Mouse (Mus musculus): ENCODE results near the gene Tspoap1. TPM values are rescaled to one million over a fixed set of nuclear protein-coding genes. Genes with fewer than 3 reads are reported as not detected.

Gene Tspoap1
- total and polyA plus RNA-seq, 3 experiments, result 12.3 to 36.9 (median 12.8) TPM

DNA sequence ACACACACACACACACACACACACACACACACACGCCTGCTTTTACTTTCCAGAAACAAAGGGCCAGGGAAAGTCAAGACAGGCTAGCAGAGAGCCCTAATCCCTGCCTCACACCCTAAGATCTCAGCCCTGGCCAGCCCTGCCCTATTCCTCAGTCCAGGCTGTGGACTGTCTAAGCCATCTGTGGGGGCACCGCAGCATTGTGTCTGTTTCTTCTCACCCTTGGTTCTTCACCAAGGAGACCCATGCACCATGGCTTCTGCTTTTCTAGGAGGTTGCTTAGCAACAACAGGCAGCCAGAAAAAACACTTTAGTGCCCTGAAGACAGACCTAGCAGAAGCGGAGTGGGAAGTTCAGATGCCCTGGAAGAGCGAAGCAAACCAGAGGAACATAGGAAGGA is 51.1 kb downstream of the Tspoap1 start:
- TF ChIP-seq ZC3H11A (IDR thresholded peaks at IDR 0.05; ENCODE audit: low read depth, low read length) (no peak), CHD2 (IDR thresholded peaks at IDR 0.05; ENCODE audit: low read length) (no peak), SIN3A (IDR thresholded peaks at IDR 0.05; ENCODE audit: low read length) (no peak), UBTF (IDR thresholded peaks at IDR 0.05; ENCODE audit: low read depth, low read length) (no peak), ETS1 (conservative IDR thresholded peaks at IDR 0.05; ENCODE audit: low read depth, low read length) (no peak), NELFE (IDR thresholded peaks at IDR 0.05; ENCODE audit: low read depth, low read length) (no peak), KAT2A (IDR thresholded peaks at IDR 0.05; ENCODE audit: insufficient replicate concordance, low read length) (no peak), RAD21 (IDR thresholded peaks at IDR 0.05; ENCODE audit: low read depth, low read length) (no peak), CTCF (conservative IDR thresholded peaks at IDR 0.05 in 1 of 2, IDR thresholded peaks at IDR 0.05 in 1 of 2; ENCODE audit: low read depth in 2 of 2, low read length in 2 of 2) (no peak), CHD1 (IDR thresholded peaks at IDR 0.05; ENCODE audit: low read depth, low read length) (no peak), MAX (IDR thresholded peaks at IDR 0.05; ENCODE audit: low read length) (no peak), IRF4 (IDR thresholded peaks at IDR 0.05; ENCODE audit: low read depth, low read length) (no peak), BHLHE40 (IDR thresholded peaks at IDR 0.05; ENCODE audit: low read depth, low read length) (no peak), MAFK (IDR thresholded peaks at IDR 0.05; ENCODE audit: insufficient replicate concordance, low read length) (no peak)
- peak; percentile 10 for DNase-seq (ENCODE audit: extremely low read depth)
- H3K4me3 ChIP-seq (replicated peaks in 1 of 3; ENCODE audit: low read depth in 2 of 3, low read length in 2 of 3, poor library complexity in 1 of 3), result no peak overlapping the region
- in situ Hi-C loops (cut with MboI; ENCODE audit: low pct_ligation_motif_present, low pct_unique_long_range_greater_than_20kb, low sequenced_read_pairs), result no loop called here
- H3K36me3 ChIP-seq (replicated peaks in 1 of 2; ENCODE audit: control insufficient read depth in 1 of 2, insufficient read depth in 1 of 2, low read length in 1 of 2), result no peaks in the 10 kb centered on the region
- H3K27ac ChIP-seq (ENCODE audit: insufficient read depth, low read depth), result no peak overlapping the region
- dilution Hi-C loops (cut with MboI; ENCODE audit: extremely low pct_ligation_motif_present, extremely low pct_unique_long_range_greater_than_20kb, low sequenced_read_pairs), result no loop called here
- H3K4me2 ChIP-seq (ENCODE audit: insufficient read depth, low read depth, poor library complexity, severe bottlenecking), result no peak overlapping the region
- H3K4me1 ChIP-seq (ENCODE audit: control insufficient read depth in 1 of 2, insufficient read depth in 2 of 2), result peaks cover 2 to 20% of the 10 kb centered on the region in 2 experiments; a peak in 1 of 4 replicates
- no peak overlapping the region for H3K9ac ChIP-seq (ENCODE audit: insufficient read depth, low read depth)
- H3K9me3 ChIP-seq (replicated peaks; ENCODE audit: low read length), result no peaks in the 10 kb centered on the region
- no peaks in the 10 kb centered on the region for H3K79me2 ChIP-seq (replicated peaks; ENCODE audit: control insufficient read depth, extremely low read depth, insufficient read depth, poor library complexity, severe bottlenecking)
- peaks cover 2% of the 10 kb centered on the region for H3K27me3 ChIP-seq (replicated peaks)

DNA sequence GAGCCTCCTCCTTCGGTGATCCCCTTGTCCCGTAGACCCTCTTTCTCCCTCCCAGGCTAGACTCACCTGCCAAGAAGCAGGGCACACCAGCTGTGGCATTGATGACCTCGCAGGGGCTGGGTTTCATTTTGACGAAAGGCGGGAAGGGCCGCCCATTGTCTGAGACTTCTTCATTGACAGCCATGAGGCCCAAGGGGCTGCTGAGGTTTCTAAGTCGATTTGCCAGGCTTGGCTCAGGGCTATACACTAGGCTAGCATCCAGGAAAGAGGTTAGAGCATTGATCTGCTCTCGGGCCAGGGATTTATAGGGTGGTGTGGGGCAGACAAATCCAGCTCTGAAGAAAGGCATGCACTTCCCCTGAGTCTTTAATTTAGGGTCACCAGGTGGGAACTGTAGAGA is 54.5 kb downstream of the Tspoap1 start:
- Histone ChIP-seq H3K79me2 (replicated peaks; ENCODE audit: control insufficient read depth, extremely low read depth, insufficient read depth, poor library complexity, severe bottlenecking) (no peaks in the 10 kb centered on the region), H3K27ac (ENCODE audit: insufficient read depth, low read depth) (no peak overlapping the region), H3K9me3 (replicated peaks; ENCODE audit: low read length) (no peaks in the 10 kb centered on the region), H3K9ac (ENCODE audit: insufficient read depth, low read depth) (no peak overlapping the region), H3K4me1 (ENCODE audit: control insufficient read depth in 1 of 2, insufficient read depth in 2 of 2) (peaks cover 0 to 4% of the 10 kb centered on the region in 2 experiments; a peak in 1 of 4 replicates), H3K27me3 (replicated peaks) (peaks cover 2% of the 10 kb centered on the region), H3K36me3 (replicated peaks in 1 of 2; ENCODE audit: control insufficient read depth in 1 of 2, insufficient read depth in 1 of 2, low read length in 1 of 2) (no peaks in the 10 kb centered on the region), H3K4me2 (ENCODE audit: insufficient read depth, low read depth, poor library complexity, severe bottlenecking) (peak overlapping the region; percentile 33; the same call in 1 of the 2 replicates), H3K4me3 (replicated peaks in 1 of 3; ENCODE audit: low read depth in 2 of 3, low read length in 2 of 3, poor library complexity in 1 of 3) (no peak overlapping the region)
- in situ Hi-C loops (cut with MboI; ENCODE audit: low pct_ligation_motif_present, low pct_unique_long_range_greater_than_20kb, low sequenced_read_pairs) (no loop called here), dilution Hi-C loops (cut with MboI; ENCODE audit: extremely low pct_ligation_motif_present, extremely low pct_unique_long_range_greater_than_20kb, low sequenced_read_pairs) (no loop called here)
- no peak for DNase-seq (ENCODE audit: extremely low read depth)
- TF ChIP-seq POLR2A (IDR thresholded peaks at IDR 0.05; ENCODE audit: low read depth, low read length) (no peak), BHLHE40 (IDR thresholded peaks at IDR 0.05; ENCODE audit: low read depth, low read length) (0 out of 2 replicates have a peak, but pooled peaks have one; percentile 22)

Measured in CH12.LX (cell line).